Mouse (Mus musculus) MEL-GATA-1-ER (cell line): ENCODE measurements around the gene Txn1.

Experiments used
- DNase-seq: peaks from one replicate; pipeline ENCODE4 v3.0.0-alpha.2; 2012; ENCODE audit warnings: low read depth; ENCODE audit errors: extremely low read depth

The Txn1 gene

GRCm38 (mm10) chr4:57942892-57943291 lies 13.3 kb downstream of the Txn1 start:
- DNase-seq = no peak

GRCm38 (mm10) chr4:57940631-57941030 lies 15.6 kb downstream of the Txn1 start:
- DNase-seq = no peak

GRCm38 (mm10) chr4:57937292-57937691 lies 18.9 kb downstream of the Txn1 start:
- no peak for DNase-seq

GRCm38 (mm10) chr4:57934181-57934580 lies 22.0 kb downstream of the Txn1 start:
- DNase-seq = no peak

- DNase-seq = no peak
Measured at GRCm38 (mm10) chr4:57930559-57931170, 25.5 kb downstream of the Txn1 start.

DNA sequence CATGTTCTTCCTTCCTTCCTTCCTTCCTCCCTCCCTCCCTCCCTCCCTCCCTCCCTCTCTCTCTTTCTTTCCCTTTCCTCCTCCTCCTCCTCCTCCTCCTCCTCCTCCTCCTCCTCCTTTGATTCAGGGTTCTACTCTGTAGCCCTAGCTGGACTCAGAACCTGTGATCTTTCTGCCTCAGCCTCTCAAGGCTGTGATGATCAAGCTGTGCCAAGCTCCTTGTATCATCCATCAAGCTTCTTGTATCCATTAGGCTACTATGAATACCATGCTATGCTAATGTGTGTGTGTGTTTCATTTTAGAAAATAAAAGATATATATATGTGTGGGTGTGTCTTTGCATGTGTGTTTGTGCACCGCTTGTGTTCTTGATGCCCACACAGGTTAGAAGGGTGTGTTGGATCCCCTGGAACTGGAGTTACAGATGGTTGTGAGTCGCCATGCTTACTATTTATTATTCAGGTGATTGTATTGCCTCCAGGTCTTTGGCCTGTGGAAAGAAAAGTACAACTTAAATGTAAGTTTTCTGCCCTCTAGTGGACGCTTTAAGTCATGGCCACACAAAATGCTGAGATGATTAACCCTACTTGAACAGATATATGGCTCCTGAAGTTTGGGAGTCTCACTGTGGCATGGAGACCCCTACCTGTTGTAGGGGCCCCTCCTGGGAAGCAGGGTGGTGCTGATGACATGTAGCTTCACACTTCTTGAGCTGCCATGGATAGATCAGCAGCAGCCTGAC lies 28.6 kb downstream of the Txn1 start:
- DNase-seq = peak; percentile 43

- DNase-seq = no peak
Measured at GRCm38 (mm10) chr4:57924556-57925071, 31.6 kb downstream of the Txn1 start.

DNA sequence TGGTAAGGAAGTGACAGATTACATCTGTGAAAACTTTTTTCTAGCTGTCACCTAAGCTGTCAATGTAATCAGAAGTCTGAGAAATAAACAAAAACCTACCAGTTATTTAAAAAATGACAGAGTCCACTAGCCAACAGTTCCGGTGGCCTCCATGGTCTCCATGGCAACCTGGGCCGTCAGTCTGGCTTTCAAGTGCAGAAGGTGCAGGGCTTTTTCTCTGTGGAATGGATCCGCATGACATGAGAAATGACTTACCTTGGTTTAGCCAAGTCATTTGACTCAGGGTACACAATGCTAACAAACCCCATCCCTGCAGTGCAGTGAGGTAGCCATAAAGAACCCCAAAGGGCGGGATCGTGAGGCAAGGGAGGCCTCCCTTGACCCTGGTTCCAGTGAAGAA lies 34.0 kb downstream of the Txn1 start:
- no peak for DNase-seq

DNA sequence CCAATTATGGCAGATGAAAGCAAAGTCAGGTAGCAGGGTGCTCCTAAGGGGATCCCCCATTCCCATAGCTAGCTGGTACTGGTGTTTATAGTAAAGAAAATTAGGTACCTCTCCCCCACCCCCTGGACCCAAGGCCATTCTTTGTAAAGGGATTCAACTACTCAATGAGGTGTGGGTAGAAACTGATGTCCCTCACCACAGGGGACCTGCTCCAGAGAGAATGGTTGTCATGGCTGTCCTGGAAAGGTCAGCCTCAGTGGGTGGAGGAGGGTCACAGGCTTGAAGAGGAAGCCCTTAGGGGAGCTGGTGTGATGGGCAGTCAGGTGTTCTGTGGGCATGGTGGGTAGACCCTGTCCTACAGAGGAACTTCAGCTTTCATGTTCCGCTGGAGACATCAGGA lies 35.7 kb downstream of the Txn1 start:
- DNase-seq = no peak

- peak; percentile 83 for DNase-seq
Measured at GRCm38 (mm10) chr4:57919494-57920423, 36.5 kb downstream of the Txn1 start.

- no peak for DNase-seq
Measured at GRCm38 (mm10) chr4:57916711-57917110, 39.5 kb downstream of the Txn1 start.

DNA sequence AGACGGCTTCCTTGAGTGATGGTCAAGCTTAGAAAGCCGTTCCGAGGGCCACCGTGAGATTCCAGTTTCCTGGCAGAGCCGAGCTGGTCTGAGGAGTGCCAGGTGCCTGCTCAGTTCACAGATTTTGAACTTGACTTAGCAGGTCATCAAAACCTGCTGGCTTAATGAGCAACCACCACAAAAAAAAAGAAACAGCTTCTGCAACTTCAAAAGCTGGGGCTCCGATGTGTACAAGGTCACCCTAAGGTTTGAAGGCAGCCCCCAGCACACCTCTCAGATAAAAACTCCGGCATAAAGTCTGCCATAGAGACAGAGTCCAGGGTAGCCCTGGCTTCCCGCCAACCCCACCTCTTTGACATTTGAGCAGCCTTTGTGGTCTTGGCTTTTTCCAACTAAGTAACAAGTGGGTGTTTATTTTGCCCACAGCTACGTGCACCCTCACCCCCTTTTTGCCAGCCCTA lies 40.0 kb downstream of the Txn1 start, which contains the start of gene D630039A03Rik:
D630039A03Rik (minus strand) TSS at position 97 of the 461 bp plus-strand sequence.
- no peak for DNase-seq

DNA sequence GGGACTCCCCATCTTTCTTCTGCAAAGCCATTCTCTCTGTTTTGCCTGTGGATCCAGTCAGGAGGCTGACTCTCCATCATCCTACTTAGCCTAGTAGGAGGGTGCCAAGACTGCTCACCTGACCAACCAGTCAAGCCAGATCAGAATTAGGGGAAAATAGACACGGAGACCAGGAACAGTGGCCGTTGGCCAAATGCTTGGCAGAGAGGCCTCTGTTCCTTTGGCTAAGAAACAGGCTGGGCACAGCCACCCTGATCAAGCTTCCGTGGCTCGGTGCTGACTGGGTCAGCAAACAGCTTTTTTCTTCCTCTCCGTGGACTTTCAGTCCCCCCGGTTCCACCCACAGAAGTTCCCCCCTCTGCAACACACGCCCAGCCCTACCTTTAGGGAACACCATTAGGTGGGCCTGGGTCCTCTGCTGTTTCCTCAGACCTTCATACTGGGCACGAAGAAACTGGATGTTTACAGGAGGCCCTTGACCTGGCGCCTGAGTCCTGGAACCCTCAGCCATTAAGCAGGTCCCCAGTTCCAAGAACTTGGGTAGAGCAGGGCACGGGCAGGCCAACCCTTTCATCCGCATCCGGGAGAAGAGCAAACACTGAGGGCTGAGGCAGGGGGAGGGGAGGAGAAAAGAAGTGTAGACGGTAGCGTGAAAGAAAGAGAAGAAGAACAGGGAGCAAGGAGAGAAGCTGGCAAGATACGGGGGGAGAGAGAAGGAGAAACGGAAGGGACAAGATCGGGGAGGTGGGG lies 40.8 kb downstream of the Txn1 start:
- no peak for DNase-seq

- DNase-seq = no peak
Measured at GRCm38 (mm10) chr4:57914193-57915190, 41.7 kb downstream of the Txn1 start.

GRCm38 (mm10) chr4:57913021-57913420 lies 43.2 kb downstream of the Txn1 start:
- no peak for DNase-seq

- no peak for DNase-seq
Measured at GRCm38 (mm10) chr4:57908860-57909259, 47.4 kb downstream of the Txn1 start.

GRCm38 (mm10) chr4:57906708-57907107 lies 49.5 kb downstream of the Txn1 start:
- DNase-seq = no peak

DNA sequence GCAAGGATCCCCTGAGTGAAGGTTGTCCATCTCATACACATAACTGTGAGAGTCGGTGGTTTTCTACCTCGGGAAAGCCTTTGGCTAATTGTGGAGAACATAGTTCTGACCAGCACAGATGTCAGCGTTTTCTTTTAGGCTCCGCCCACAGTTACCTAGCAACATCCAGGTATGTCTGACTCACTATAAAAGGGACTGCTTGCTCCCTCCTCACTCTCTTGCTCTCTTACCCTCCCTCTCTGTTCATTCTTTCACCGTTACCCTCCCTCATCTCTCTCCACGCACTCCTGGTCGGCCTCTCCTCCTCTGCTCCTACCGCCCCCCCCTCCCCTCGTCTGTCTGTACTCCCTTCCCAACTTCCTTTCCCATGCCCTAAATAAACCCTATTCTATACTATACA lies 51.6 kb downstream of the Txn1 start:
- no peak for DNase-seq

- no peak for DNase-seq
Measured at GRCm38 (mm10) chr4:57904211-57904610, 52.0 kb downstream of the Txn1 start.

GRCm38 (mm10) chr4:57902619-57903018 lies 53.6 kb downstream of the Txn1 start:
- DNase-seq = no peak
